Mouse (Mus musculus) midbrain, embryonic 14.5 days (tissue): ENCODE results near the gene Barx1. TPM values are rescaled to one million over a fixed set of nuclear protein-coding genes. Genes with fewer than 3 reads are reported as not detected.

Experiments used
- ATAC-seq: fragments of 200-750 bp; cut with Nextera tagmentation; 2 replicates; pipeline ENCODE4 v1.8.0; 2017; ENCODE audit warnings: moderate number of reproducible peaks, moderate library complexity; ENCODE audit not compliant: low FRiP score, low TSS enrichment
- DNase-seq: peaks from one replicate; pipeline ENCODE4 v3.0.0-alpha.2; 2015
- H3K27ac ChIP-seq: fragments of 300-500 bp; sonication (generic); replicated peaks from 2 replicates; pipeline ENCODE4 v1.5.1; 2014; ENCODE audit warnings: mild to moderate bottlenecking, low read depth, low read length, moderate library complexity
- H3K27me3 ChIP-seq: fragments of 300-500 bp; sonication (generic); 2 replicates; pipeline ENCODE4 v1.6.1; 2014; ENCODE audit warnings: low read length, control low read depth, mixed read lengths; ENCODE audit not compliant: control insufficient read depth, insufficient read depth
- H3K36me3 ChIP-seq: fragments of 300-500 bp; sonication (generic); 2 replicates; pipeline ENCODE4 v1.6.1; 2014; ENCODE audit warnings: low read length, control low read depth; ENCODE audit not compliant: control insufficient read depth, insufficient read depth
- H3K4me1 ChIP-seq: fragments of 300-500 bp; sonication (generic); 2 replicates; pipeline ENCODE4 v1.6.1; 2014; ENCODE audit warnings: mild to moderate bottlenecking, antibody characterized with exemption, low read length, control low read depth; ENCODE audit not compliant: control insufficient read depth, insufficient read depth
- H3K4me2 ChIP-seq: fragments of 300-500 bp; sonication (generic); 2 replicates; pipeline ENCODE4 v1.6.1; 2014; ENCODE audit warnings: mild to moderate bottlenecking, low read length, moderate library complexity
- H3K4me3 ChIP-seq: fragments of 300-500 bp; sonication (generic); replicated peaks from 2 replicates; pipeline ENCODE4 v1.5.1; 2014; ENCODE audit warnings: low read depth, low read length
- H3K9ac ChIP-seq: fragments of 300-500 bp; sonication (generic); replicated peaks from 2 replicates; pipeline ENCODE4 v1.6.1; 2014; ENCODE audit warnings: mild to moderate bottlenecking, low read length, moderate library complexity
- H3K9me3 ChIP-seq: fragments of 300-500 bp; sonication (generic); 2 replicates; pipeline ENCODE4 v1.6.1; 2016; ENCODE audit warnings: low read length, control low read depth, mixed read lengths; ENCODE audit not compliant: control insufficient read depth
- WGBS: fragments of 180-500 bp; shearing (Covaris S2); extraction: QIAGEN DNeasy Blood & Tissue Kit; methylation state at CpG from one replicate; pipeline ENCODE4 v1.1.7; 2014; 5-methylcytosine and 5-hydroxymethylcytosine counted together
- polyA plus RNA-seq: library from polyadenylated mRNA; unstranded; fragments of >200 nt; fragmentation: Nextera tagmentation; extraction: Ambion mirVana; gene quantifications from 2 replicates; pipeline ENCODE4 v1.2.1, GENCODE M21; 2014

The Barx1 gene
- polyA plus RNA-seq = not detected in 2 replicates

DNA sequence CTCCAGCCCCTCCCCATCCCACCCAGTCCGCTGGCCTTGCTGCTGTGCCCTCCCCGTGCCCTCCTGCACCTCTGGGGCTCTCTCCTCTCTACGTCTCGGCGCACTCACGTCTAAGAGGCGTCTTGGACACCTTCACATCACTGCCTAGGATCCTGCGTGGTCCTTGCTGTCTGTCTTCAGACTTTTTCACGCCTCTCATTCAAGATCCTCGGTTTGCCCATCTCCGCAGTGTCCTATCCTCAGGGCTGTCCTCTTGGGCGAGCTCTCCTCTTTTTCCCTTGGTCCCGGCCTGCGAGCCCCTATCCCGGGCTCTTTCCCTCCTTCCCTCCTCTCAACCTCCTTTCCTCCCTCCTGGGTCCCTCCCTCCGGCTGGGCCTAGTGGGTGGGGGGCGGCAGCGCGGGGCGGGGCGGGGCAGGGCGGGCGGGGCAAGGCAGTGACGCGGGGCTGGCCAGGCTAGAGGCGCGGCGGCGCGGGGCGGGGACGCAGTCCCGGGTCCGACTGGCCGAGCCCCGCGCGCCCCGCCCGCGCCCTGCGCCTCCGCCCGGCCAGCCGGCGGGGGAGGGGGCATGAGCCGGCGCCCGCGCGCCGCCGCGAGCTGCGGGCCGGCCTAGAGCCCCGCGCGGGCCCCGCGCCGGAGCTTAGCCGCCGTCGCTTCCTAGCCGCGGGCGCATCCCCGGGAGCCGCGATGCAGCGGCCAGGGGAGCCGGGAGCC, at the start of gene Barx1:
TSS of gene Barx1 (plus strand) at position 568 of the 713 bp plus-strand sequence.
- WGBS = under 1% methylated on average over 45 of the region's 73 CpGs
- H3K4me2 ChIP-seq = peak within 1 kb of the TSS; percentile 61
- ATAC-seq = peak; percentile 31; the same call in 1 of the 2 replicates
- 0 out of 2 replicates have a peak within 1 kb of the TSS, but pooled peaks have one; percentile 23 for H3K9ac ChIP-seq
- no peak for DNase-seq
- peak within 1 kb of the TSS; percentile 34 for H3K4me3 ChIP-seq
- H3K27ac ChIP-seq = no peak within 1 kb of the TSS
- H3K27me3 ChIP-seq = peaks cover 90% of the 10 kb centered on the region
- H3K9me3 ChIP-seq = no peaks in the 10 kb centered on the region
- H3K4me1 ChIP-seq = peaks cover 9% of the 10 kb centered on the region; the same call in 1 of the 2 replicates
- no peaks in the 10 kb centered on the region for H3K36me3 ChIP-seq

DNA sequence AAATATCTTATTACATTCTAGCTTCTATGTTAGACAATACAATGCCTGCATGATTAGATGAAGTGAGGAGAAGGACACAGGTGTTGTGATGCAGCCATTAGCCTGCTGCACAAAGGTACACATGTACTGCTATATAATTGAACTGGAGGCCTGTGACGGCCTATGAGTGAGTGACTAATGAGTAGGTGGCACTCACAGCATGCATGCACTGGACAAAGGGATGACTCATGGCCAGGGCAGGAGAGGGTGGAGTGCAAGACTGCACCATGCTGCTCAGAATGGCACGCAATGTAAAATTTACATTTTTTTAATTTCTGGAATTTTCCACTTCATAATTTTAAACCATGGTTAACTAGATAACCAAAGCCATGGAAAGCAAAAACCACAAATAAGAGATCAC, 48.3 kb upstream of the Barx1 start:
- 83% methylated on average over 2 of the region's 2 CpGs for WGBS
- Histone ChIP-seq H3K9me3 (peaks cover 8% of the 10 kb centered on the region), H3K4me1 (no peaks in the 10 kb centered on the region), H3K27me3 (no peaks in the 10 kb centered on the region), H3K27ac (no peak overlapping the region), H3K4me2 (no peak overlapping the region), H3K9ac (no peak overlapping the region), H3K36me3 (no peaks in the 10 kb centered on the region), H3K4me3 (no peak overlapping the region)
- DNase-seq (no peak), ATAC-seq (no peak)

DNA sequence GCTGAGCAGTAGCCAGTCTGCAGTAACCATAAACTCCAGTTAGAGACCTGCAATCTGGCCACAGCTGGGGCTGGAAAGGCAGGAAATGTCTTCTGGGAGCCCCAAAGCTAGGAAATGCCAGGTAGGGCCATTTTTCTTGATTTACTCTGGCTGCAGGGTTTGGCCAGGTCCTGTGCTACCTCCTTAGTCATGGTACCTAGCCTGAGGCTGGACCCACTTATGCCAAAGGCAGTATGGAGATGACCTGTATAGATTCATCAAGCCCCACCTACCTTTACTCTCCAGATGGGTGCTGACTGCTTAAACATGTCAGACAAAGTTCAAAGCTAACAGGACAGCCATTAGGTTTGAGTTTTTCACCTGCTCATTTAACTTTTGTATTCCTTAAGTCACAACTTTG, 45.0 kb upstream of the Barx1 start:
- DNase-seq = no peak
- Histone ChIP-seq H3K4me1 (no peaks in the 10 kb centered on the region), H3K27ac (no peak overlapping the region), H3K27me3 (no peaks in the 10 kb centered on the region), H3K9ac (no peak overlapping the region), H3K36me3 (no peaks in the 10 kb centered on the region), H3K9me3 (peaks cover 8% of the 10 kb centered on the region), H3K4me2 (no peak overlapping the region), H3K4me3 (no peak overlapping the region)
- ATAC-seq = no peak

DNA sequence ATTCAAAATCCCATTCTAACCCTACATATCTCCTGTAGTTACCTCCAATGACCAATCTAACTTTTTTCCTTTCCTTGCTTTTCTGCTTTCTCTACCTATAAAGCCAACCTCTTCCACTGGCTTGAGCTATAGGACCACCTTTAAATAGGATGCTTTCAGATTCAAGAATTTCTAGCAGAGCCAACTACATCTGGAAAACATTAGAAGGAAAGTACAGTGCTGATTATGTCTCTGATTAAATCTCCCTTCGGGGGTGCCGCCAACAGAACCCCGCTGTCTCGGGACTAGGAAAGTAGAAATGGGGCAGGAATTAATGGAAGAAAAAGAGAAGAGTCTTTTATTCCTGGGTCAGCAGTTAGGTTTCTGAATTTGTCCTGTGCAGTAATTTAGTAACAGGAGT, 43.9 kb upstream of the Barx1 start:
- Histone ChIP-seq H3K4me1 (no peaks in the 10 kb centered on the region), H3K36me3 (no peaks in the 10 kb centered on the region), H3K4me3 (no peak overlapping the region), H3K9me3 (peaks cover 8% of the 10 kb centered on the region), H3K4me2 (no peak overlapping the region), H3K27ac (no peak overlapping the region), H3K27me3 (no peaks in the 10 kb centered on the region), H3K9ac (no peak overlapping the region)
- ATAC-seq = no peak
- no peak for DNase-seq
- 94% methylated on average over 4 of the region's 4 CpGs for WGBS

DNA sequence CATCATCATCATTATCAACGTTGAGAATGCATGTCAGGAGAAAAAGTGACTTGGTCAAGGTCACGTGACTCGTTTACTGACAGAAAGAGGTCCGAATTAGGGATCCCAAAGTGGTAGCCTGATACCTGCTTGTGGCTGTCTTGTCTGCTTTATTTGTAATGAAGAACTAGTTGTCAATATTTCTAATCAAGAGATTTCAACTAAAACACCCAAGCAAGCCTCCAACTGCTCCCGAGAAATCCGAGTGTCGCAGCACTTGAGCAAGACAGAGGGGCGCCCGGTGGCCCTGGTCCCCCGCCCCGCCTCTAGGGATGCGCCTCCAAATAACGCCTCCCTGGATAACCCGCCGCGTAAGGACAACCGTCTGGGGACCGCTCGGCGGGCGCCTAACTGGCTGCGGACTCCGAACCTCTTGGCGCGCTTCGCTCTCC, 37.8 kb upstream of the Barx1 start:
- H3K27me3 ChIP-seq = peaks cover 3% of the 10 kb centered on the region; the same call in 1 of the 2 replicates
- H3K4me3 ChIP-seq = peak overlapping the region; percentile 79
- no peaks in the 10 kb centered on the region for H3K36me3 ChIP-seq
- ATAC-seq = peak; percentile 12
- 2% methylated on average over 26 of the region's 26 CpGs for WGBS
- peak overlapping the region; percentile 76 for H3K4me2 ChIP-seq
- DNase-seq = no peak
- peak overlapping the region; percentile 93 for H3K9ac ChIP-seq
- H3K9me3 ChIP-seq = no peaks in the 10 kb centered on the region
- H3K27ac ChIP-seq = peak overlapping the region; percentile 90
- H3K4me1 ChIP-seq = 0 out of 2 replicates have a peak, but pooled peaks cover 8% of the 10 kb centered on the region

DNA sequence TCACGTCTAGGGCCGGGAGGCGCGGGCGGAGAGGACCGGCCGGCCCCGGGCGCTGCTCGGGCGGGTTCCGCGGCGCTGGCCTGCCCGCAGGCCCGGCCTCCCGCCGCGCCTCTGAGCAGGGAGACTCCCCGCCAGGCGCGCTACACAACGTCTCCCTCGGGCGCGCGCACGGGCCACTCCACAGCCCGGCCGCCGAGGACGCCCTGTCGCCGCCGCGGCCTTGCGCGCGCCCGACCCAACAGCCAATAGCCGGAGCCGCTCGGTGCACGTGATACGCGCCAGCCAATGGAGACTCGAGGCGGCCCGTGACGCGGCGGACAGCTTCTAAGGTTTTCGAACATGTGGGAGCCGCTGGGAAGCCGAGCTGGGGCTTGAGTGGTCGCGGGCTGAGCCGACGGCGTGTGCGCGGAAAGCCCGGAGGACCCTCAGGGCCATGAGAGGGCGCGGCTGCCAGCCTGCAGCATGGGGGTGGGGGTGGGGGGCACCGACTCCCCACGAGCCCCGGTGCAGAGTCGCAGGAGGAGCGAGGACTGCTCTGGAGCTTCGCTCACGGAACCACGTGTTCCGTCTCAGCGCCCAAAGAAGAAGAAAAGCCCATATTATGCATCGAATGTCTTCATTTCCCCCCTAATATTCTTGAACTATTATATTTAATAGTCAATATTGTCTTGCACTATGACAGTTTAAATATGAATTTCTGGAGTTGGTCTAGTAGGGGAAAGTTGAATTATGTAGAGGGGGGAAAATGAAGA, 37.2 kb upstream of the Barx1 start, which contains the start of gene Ptpdc1:
TSS of gene Ptpdc1 (minus strand) at position 232 of the 752 bp plus-strand sequence.
- Histone ChIP-seq H3K4me3 (peak within 1 kb of the TSS; percentile 79), H3K4me1 (0 out of 2 replicates have a peak, but pooled peaks cover 8% of the 10 kb centered on the region)
- 2% methylated on average over 74 of the region's 76 CpGs for WGBS

DNA sequence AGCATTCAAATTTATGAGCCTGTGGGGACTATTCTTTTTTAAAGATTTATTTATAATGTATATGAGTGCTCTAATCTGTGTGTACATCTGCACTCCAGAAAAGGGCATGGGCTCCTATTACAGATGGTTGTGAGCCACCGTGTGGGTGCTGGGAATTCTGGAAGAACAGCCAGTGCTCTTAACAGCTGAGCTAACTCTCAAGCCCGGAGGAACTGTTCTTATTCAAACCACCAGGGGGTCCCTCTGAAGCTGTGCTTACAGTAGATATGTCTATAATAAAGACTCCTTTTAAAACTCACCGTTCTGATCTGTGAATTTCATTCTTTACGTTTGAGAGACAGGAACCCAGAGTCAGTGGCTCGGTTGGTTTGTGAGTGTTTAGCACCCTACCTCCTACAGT, 31.1 kb upstream of the Barx1 start:
- DNase-seq (no peak), ATAC-seq (no peak)
- WGBS = 79% methylated on average over 5 of the region's 5 CpGs
- H3K4me2 ChIP-seq = no peak overlapping the region
- H3K27ac ChIP-seq = no peak overlapping the region
- H3K9me3 ChIP-seq = no peaks in the 10 kb centered on the region
- no peaks in the 10 kb centered on the region for H3K36me3 ChIP-seq
- H3K4me1 ChIP-seq = no peaks in the 10 kb centered on the region
- no peak overlapping the region for H3K4me3 ChIP-seq
- peaks cover 3% of the 10 kb centered on the region; the same call in 1 of the 2 replicates for H3K27me3 ChIP-seq
- H3K9ac ChIP-seq = no peak overlapping the region

More for the DNA sequence above, 37.2 kb upstream of the Barx1 start, which contains the start of gene Ptpdc1:
- ATAC-seq (peak; percentile 99), DNase-seq (peak; percentile 99)
- no peaks in the 10 kb centered on the region for H3K36me3 ChIP-seq
- H3K4me2 ChIP-seq = peak within 1 kb of the TSS; percentile 76
- peaks cover 3% of the 10 kb centered on the region; the same call in 1 of the 2 replicates for H3K27me3 ChIP-seq
- no peaks in the 10 kb centered on the region for H3K9me3 ChIP-seq
- peak within 1 kb of the TSS; percentile 90 for H3K27ac ChIP-seq
- H3K9ac ChIP-seq = peak within 1 kb of the TSS; percentile 93

DNA sequence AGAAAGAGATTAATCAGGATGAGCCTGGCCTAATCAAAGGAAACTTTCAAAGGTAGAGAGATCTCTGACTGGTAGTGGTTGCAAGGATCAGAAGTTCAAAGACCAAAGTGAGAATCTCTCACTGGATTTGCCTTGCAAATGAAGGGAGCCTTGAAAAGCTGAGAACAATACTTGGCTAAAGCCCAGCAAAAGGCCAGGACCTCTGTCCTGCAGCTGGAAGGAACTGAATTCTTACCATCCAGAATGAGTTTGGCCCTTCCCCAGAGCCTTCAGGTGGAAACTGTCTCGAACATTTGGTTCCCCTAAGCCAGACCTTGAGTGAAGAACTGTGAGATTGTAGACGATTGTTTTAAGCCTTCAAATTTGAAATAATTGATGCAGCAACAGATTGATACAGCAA, 25.1 kb upstream of the Barx1 start:
- DNase-seq = no peak
- Histone ChIP-seq H3K4me2 (no peak overlapping the region), H3K27me3 (no peaks in the 10 kb centered on the region), H3K4me3 (no peak overlapping the region), H3K27ac (no peak overlapping the region), H3K36me3 (no peaks in the 10 kb centered on the region), H3K9ac (no peak overlapping the region), H3K9me3 (no peaks in the 10 kb centered on the region), H3K4me1 (no peaks in the 10 kb centered on the region)
- 30% methylated on average over 2 of the region's 2 CpGs for WGBS
- no peak for ATAC-seq
